Mouse (Mus musculus) brain, adult 2 months (tissue): ENCODE measurements around the gene Isca1.
"Not testable (repeated sequence)": the region's sequence is repeated elsewhere in the genome, so short reads cannot be mapped to it uniquely, and the experiment has no call there.

Experiments
- DNase-seq: peaks from one replicate; pipeline ENCODE4 v3.0.0; 2011; ENCODE audit warnings: low read depth, low spot score

Isca1 gene

GRCm38 (mm10) chr13:59769296-59770163 lies at the start of gene Isca1:
Gene Isca1 (minus strand): TSS chr13:59769810.
- DNase-seq: peak; percentile 99

- DNase-seq: no peak
These were observed 47.7 kb upstream of the Isca1 start for GRCm38 (mm10) chr13:59817352-59817751.

- no peak for DNase-seq
These were observed 44.5 kb upstream of the Isca1 start for GRCm38 (mm10) chr13:59814109-59814591.

GRCm38 (mm10) chr13:59811581-59811980 lies 42.0 kb upstream of the Isca1 start:
- DNase-seq: no peak

- DNase-seq: peak; percentile 80
These were observed 31.4 kb upstream of the Isca1 start for GRCm38 (mm10) chr13:59801000-59801399.

- DNase-seq: no peak
These were observed 30.5 kb upstream of the Isca1 start for GRCm38 (mm10) chr13:59800077-59800476.

- peak; percentile 26 for DNase-seq
These were observed 28.7 kb upstream of the Isca1 start for GRCm38 (mm10) chr13:59798306-59798705.

GRCm38 (mm10) chr13:59796466-59796848 lies 26.8 kb upstream of the Isca1 start:
- DNase-seq: no peak

- DNase-seq: no peak
These were observed 26.3 kb upstream of the Isca1 start for GRCm38 (mm10) chr13:59795807-59796465.

- DNase-seq: peak; percentile 36
These were observed 25.2 kb upstream of the Isca1 start for GRCm38 (mm10) chr13:59794786-59795185.

GRCm38 (mm10) chr13:59782145-59782544 lies 12.5 kb upstream of the Isca1 start, which contains the start of gene Gm49354:
Gene Gm49354 (minus strand): TSS chr13:59782245.
- DNase-seq: no peak

- not testable (repeated sequence) for DNase-seq
These were observed 10.2 kb upstream of the Isca1 start for GRCm38 (mm10) chr13:59779744-59780264.

GRCm38 (mm10) chr13:59779213-59779612 lies 9.6 kb upstream of the Isca1 start:
- peak; percentile 27 for DNase-seq

- no peak for DNase-seq
These were observed 5.6 kb upstream of the Isca1 start for GRCm38 (mm10) chr13:59775168-59775567.

GRCm38 (mm10) chr13:59771257-59771656 lies 1.6 kb upstream of the Isca1 start:
- DNase-seq: peak; percentile 84

GRCm38 (mm10) chr13:59770847-59771246 lies 1.2 kb upstream of the Isca1 start:
- peak; percentile 58 for DNase-seq

- DNase-seq: peak; percentile 91
These were observed 553 bp upstream of the Isca1 start for GRCm38 (mm10) chr13:59770164-59770562.

GRCm38 (mm10) chr13:59768531-59768930 lies 1.1 kb downstream of the Isca1 start:
- peak; percentile 16 for DNase-seq

- DNase-seq: no peak
These were observed 2.7 kb downstream of the Isca1 start for GRCm38 (mm10) chr13:59766786-59767515.

GRCm38 (mm10) chr13:59762791-59763190 lies 6.8 kb downstream of the Isca1 start:
- DNase-seq: no peak

GRCm38 (mm10) chr13:59756906-59757305 lies 12.7 kb downstream of the Isca1 start:
- no peak for DNase-seq

- DNase-seq: no peak
These were observed 19.3 kb downstream of the Isca1 start for GRCm38 (mm10) chr13:59750310-59750709.
